Mouse (Mus musculus): ENCODE measurements around the gene Mapk8ip1. TPM values are rescaled to one million over a fixed set of nuclear protein-coding genes. Genes with fewer than 3 reads are reported as not detected.

Gene Mapk8ip1
- 10.9 TPM for polyA plus RNA-seq (2014; fragmentation: Illumina TruSeq; extraction: RNeasy Lipid Tissue Mini Kit (QIAGEN cat#74804); ENCODE audit: low read depth, low replicate concordance)

DNA sequence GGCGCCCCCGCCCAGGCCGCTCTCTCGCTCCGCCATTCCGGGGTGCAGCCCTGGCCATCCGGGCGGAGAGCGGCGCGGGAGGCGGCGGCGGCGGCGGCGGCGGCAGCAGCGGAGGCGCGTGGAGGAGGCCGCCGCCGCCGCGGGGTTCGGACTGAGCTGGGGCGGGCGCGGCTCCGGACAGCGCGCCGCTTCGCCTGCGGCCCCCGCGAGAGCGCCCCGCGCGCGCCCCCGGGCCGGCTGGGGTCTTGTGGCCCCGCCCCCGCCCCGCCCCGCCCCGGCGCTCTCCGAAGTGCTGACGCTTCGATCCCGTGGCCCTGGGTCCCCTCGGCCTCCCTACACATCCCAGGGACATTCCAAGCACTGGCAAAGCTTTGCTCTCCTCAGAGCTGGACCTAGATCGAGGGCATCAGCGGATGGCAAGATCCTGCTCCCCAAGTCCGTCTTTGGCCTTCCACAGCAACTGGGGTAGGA is at the start of gene Mapk8ip1:
TSS of gene Mapk8ip1 (minus strand) at position 173 of the 471 bp plus-strand sequence.

DNA sequence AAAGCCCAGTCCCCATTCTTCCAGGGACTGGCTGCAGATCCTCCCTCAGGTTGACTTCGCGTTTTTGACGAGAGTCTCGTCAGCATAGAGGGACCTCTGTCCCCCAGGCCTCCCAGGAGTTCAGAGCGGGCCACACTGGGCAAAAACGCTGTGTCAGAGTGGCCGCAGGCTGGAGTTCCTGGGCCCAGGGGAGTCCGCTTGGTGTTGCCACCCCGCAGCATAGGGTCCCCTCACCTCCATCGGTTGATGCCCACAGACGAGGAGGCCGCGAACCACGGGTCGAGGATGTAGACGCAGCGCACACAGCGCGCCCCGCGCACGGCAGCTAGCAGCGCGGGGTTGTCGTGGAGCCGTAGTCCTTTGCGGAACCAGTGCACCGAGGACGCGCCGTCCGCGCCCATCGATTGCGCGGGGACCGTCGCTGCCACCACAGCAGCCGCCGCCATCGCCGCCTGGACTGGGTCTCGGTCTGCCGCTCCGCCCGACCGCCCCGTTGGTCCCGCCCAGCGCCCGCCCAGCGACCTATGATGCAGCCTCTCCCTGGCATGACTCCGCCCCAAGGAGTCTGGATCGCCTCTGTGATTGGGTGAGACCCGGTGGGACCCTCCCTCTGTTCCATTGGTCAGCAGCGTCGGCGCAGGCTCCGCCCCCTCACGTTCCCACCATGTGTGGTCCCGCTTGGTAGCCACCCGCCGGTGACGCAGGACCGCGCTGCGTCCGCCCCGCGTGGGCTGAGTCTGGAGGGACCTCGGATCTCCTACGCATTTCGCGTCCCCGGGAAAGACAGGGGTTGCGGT is 32.7 kb upstream of the Mapk8ip1 start, which contains the start of gene Cry2:
TSS of gene Cry2 (minus strand) at position 466 of the 797 bp plus-strand sequence.

DNA sequence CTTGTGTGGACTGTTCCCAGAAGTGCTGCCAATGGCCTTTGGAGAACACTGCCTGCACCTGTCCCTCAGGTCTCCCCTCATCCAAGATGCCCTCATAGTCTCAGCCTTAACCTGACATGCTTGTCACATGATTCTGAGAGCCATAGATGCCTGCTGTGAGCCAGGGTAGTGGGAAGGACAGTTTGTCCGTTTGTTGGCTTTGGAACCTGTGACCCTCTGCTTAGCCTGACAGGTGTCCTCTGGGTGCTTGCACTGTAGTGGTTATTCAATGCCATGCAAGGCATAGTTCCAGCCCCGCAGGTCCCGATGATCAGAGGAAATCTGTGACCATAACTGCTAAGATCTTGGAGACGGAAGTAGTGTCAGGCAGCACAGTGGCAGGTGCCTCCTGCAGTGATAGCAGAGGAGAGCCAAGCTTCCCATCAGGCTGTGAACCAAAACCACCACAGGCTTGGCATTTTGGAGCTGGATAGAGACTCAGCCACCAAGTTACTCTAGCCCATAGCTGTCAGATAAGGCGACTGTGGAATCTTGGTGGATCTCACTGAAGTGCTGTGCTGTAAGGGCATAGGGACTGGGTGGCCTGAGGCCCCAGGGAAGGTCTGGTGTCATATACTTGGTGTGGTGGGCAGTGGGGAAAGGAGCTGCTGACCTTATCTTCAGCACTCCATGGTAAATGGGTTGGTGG is 19.0 kb downstream of the Mapk8ip1 start, which contains the start of gene 1700029I15Rik:
TSS of gene 1700029I15Rik (plus strand) at position 638 of the 688 bp plus-strand sequence.

DNA sequence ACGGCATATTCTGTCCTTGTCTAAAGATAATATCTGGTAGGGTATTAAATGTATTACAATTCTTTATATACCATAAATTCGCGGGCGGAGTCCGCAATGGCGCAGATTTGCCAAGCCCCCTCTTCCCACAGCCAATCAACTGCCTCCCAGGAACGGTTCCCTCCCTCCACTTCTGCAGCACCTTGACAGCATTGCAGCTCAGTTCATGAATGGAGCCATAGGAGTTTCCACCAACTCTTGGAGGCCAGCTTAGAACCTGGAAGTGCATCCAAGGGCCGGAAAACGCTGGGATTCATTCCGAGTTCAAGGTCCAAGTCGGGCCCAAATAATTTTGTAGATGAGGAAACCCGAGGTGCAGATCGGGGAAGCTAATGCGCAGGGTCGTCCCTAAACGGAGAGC is 26.5 kb downstream of the Mapk8ip1 start, which contains the start of the genes Pex16 and Large2:
TSS of gene Pex16 (plus strand) at position 163 of the 400 bp plus-strand sequence.
TSS of gene Large2 (minus strand) at position 356 of the 400 bp plus-strand sequence.

Other genes with a start within 250 kb of the Mapk8ip1 start
- gene Pex16, start 26.6 kb downstream of the Mapk8ip1 start, polyA plus RNA-seq (2014; fragmentation: Illumina TruSeq; extraction: RNeasy Lipid Tissue Mini Kit (QIAGEN cat#74804); ENCODE audit: low read depth, low replicate concordance), result 59.5 TPM
- gene Large2, start 26.4 kb downstream of the Mapk8ip1 start, polyA plus RNA-seq (2014; fragmentation: Illumina TruSeq; extraction: RNeasy Lipid Tissue Mini Kit (QIAGEN cat#74804); ENCODE audit: low read depth, low replicate concordance), result 11.3 TPM
- 6.8 TPM for gene 1700029I15Rik, start 18.7 kb downstream of the Mapk8ip1 start, polyA plus RNA-seq (2014; fragmentation: Illumina TruSeq; extraction: RNeasy Lipid Tissue Mini Kit (QIAGEN cat#74804); ENCODE audit: low read depth, low replicate concordance)
- gene Cry2, start 32.8 kb upstream of the Mapk8ip1 start, polyA plus RNA-seq (2014; fragmentation: Illumina TruSeq; extraction: RNeasy Lipid Tissue Mini Kit (QIAGEN cat#74804); ENCODE audit: low read depth, low replicate concordance), result 24.7 TPM
- gene Slc35c1, start 59.3 kb upstream of the Mapk8ip1 start, polyA plus RNA-seq (2014; fragmentation: Illumina TruSeq; extraction: RNeasy Lipid Tissue Mini Kit (QIAGEN cat#74804); ENCODE audit: low read depth, low replicate concordance), result 21.1 TPM
- 62.5 TPM for gene Chst1, start 198.4 kb upstream of the Mapk8ip1 start, polyA plus RNA-seq (2014; fragmentation: Illumina TruSeq; extraction: RNeasy Lipid Tissue Mini Kit (QIAGEN cat#74804); ENCODE audit: low read depth, low replicate concordance)

All from adipose tissue, adult 10 weeks (tissue).